Mouse (Mus musculus): Measurements from ENCODE around the gene Phc2. TPM values are rescaled to one million over a fixed set of nuclear protein-coding genes. Genes with fewer than 3 reads are reported as not detected.

Gene Phc2
- total and polyA plus RNA-seq, 3 experiments: 23.7 to 65.5 TPM; not detected in 1

- Histone ChIP-seq H3K9ac (ENCODE audit: control insufficient read depth, low read depth, low read length, poor library complexity, severe bottlenecking) (no peak overlapping the region), H3K27me3 (ENCODE audit: control insufficient read depth in 1 of 2, insufficient read depth in 2 of 2, low read length in 2 of 2) (no peaks in the 10 kb centered on the region; a peak in 1 of 4 replicates), H3K79me2 (ENCODE audit: control insufficient read depth, insufficient read depth, low read length, poor library complexity) (no peaks in the 10 kb centered on the region), H3K4me1 (ENCODE audit: control insufficient read depth in 1 of 2, insufficient read depth in 2 of 2, low read length in 2 of 2) (no peaks in the 10 kb centered on the region), H3K9me3 (replicated peaks; ENCODE audit: insufficient read depth, low read length) (no peaks in the 10 kb centered on the region), H3K27ac (ENCODE audit: control insufficient read depth, low read depth, low read length) (no peak overlapping the region), H3K36me3 (ENCODE audit: control insufficient read depth in 1 of 2, insufficient read depth in 2 of 2, low read length in 2 of 2) (no peaks in the 10 kb centered on the region), H3K4me3 (ENCODE audit: control insufficient read depth in 1 of 2, insufficient read depth in 1 of 2, low read depth in 2 of 2, low read length in 2 of 2) (no peak overlapping the region)
- TF ChIP-seq JUND (IDR thresholded peaks at IDR 0.05; ENCODE audit: low read depth, low read length) (no peak), POLR2A (IDR thresholded peaks at IDR 0.05; ENCODE audit: control insufficient read depth in 1 of 2, insufficient read depth in 1 of 2, low read depth in 1 of 2, low read length in 2 of 2, poor library complexity in 1 of 2) (no peak), ETS1 (IDR thresholded peaks at IDR 0.05; ENCODE audit: low read depth, low read length) (no peak), MAX (IDR thresholded peaks at IDR 0.05; ENCODE audit: low read length) (no peak), ZKSCAN1 (IDR thresholded peaks at IDR 0.05; ENCODE audit: low read depth, low read length) (no peak), MXI1 (IDR thresholded peaks at IDR 0.05; ENCODE audit: low read depth, low read length) (no peak), MEF2A (IDR thresholded peaks at IDR 0.05; ENCODE audit: extremely low read depth, insufficient replicate concordance, low read depth, low read length, poor library complexity, severe bottlenecking) (no peak), KAT2A (conservative IDR thresholded peaks at IDR 0.05; ENCODE audit: low read depth, low read length) (no peak), RCOR1 (IDR thresholded peaks at IDR 0.05; ENCODE audit: low read depth, low read length) (no peak), CHD1 (IDR thresholded peaks at IDR 0.05; ENCODE audit: low read depth, low read length) (no peak), NELFE (IDR thresholded peaks at IDR 0.05; ENCODE audit: low read depth, low read length) (no peak), MAZ (IDR thresholded peaks at IDR 0.05; ENCODE audit: low read depth, low read length) (no peak), EP300 (IDR thresholded peaks at IDR 0.05; ENCODE audit: low read depth in 1 of 2, low read length in 2 of 2) (no peak), UBTF (IDR thresholded peaks at IDR 0.05; ENCODE audit: borderline replicate concordance, insufficient read depth, low read depth, low read length) (no peak), POLR2AphosphoS5 (IDR thresholded peaks at IDR 0.05; ENCODE audit: borderline replicate concordance, low read depth, low read length) (no peak), USF1 (IDR thresholded peaks at IDR 0.05; ENCODE audit: low read depth, low read length) (no peak), SMC3 (IDR thresholded peaks at IDR 0.05; ENCODE audit: low read depth, low read length) (no peak), TBP (IDR thresholded peaks at IDR 0.05; ENCODE audit: low read depth, low read length) (no peak), TCF12 (IDR thresholded peaks at IDR 0.05; ENCODE audit: low read depth, low read length) (no peak)
- DNase-seq (ENCODE audit: low read depth, low spot score): no peak
Observed at GRCm38 (mm10) chr4:128637250-128637649, 17.3 kb upstream of the Phc2 start.

GRCm38 (mm10) chr4:128638265-128638923 lies 16.1 kb upstream of the Phc2 start:
- H3K79me2 ChIP-seq (ENCODE audit: control insufficient read depth, insufficient read depth, low read length, poor library complexity): no peaks in the 10 kb centered on the region
- H3K9ac ChIP-seq (ENCODE audit: control insufficient read depth, low read depth, low read length, poor library complexity, severe bottlenecking): no peak overlapping the region
- no peaks in the 10 kb centered on the region; a peak in 1 of 4 replicates for H3K27me3 ChIP-seq (ENCODE audit: control insufficient read depth in 1 of 2, insufficient read depth in 2 of 2, low read length in 2 of 2)
- no peaks in the 10 kb centered on the region for H3K9me3 ChIP-seq (replicated peaks; ENCODE audit: insufficient read depth, low read length)
- DNase-seq (ENCODE audit: low read depth, low spot score): no peak
- no peaks in the 10 kb centered on the region for H3K4me1 ChIP-seq (ENCODE audit: control insufficient read depth in 1 of 2, insufficient read depth in 2 of 2, low read length in 2 of 2)
- H3K36me3 ChIP-seq (ENCODE audit: control insufficient read depth in 1 of 2, insufficient read depth in 2 of 2, low read length in 2 of 2): no peaks in the 10 kb centered on the region
- H3K4me3 ChIP-seq (ENCODE audit: control insufficient read depth in 1 of 2, insufficient read depth in 1 of 2, low read depth in 2 of 2, low read length in 2 of 2): no peak overlapping the region
- H3K27ac ChIP-seq (ENCODE audit: control insufficient read depth, low read depth, low read length): no peak overlapping the region
- TF ChIP-seq USF1 (IDR thresholded peaks at IDR 0.05; ENCODE audit: low read depth, low read length) (no peak), KAT2A (conservative IDR thresholded peaks at IDR 0.05; ENCODE audit: low read depth, low read length) (no peak), BHLHE40 (IDR thresholded peaks at IDR 0.05; ENCODE audit: borderline replicate concordance, low read depth, low read length) (no peak), MAX (IDR thresholded peaks at IDR 0.05; ENCODE audit: low read length) (no peak), ZMIZ1 (IDR thresholded peaks at IDR 0.05; ENCODE audit: low read depth, low read length) (no peak), MYC (IDR thresholded peaks at IDR 0.05; ENCODE audit: low read depth, low read length) (no peak), TCF12 (IDR thresholded peaks at IDR 0.05; ENCODE audit: low read depth, low read length) (no peak), TAL1 (IDR thresholded peaks at IDR 0.05; ENCODE audit: low read length) (no peak), TBP (IDR thresholded peaks at IDR 0.05; ENCODE audit: low read depth, low read length) (no peak), JUND (IDR thresholded peaks at IDR 0.05; ENCODE audit: low read depth, low read length) (no peak), ZC3H11A (IDR thresholded peaks at IDR 0.05; ENCODE audit: low read depth, low read length) (no peak)

Data from MEL (cell line).